41 mouse cellular contexts compared by ENCODE assay signal in genomic region chr1:86376354-86376753, GRCm38 (mm10). TPM values are rescaled to one million over a fixed set of nuclear protein-coding genes. Genes with fewer than 3 reads are reported as not detected.
DNase-seq lines count a peak whose midpoint lies in the region; ATAC-seq and TF ChIP-seq lines count a peak whose summit lies in the region.
"Had no signal": no experiment of that assay in that cellular context is flagged by ENCODE, and none has a peak within 500 bp of the region (broad histone marks: within the 10 kb centered on the region; RNA-seq: fewer than 3 reads in every experiment).

No protein-coding gene starts in this region.

- 70% methylated on average over 5 of the region's 5 CpGs for WGBS in forebrain, postnatal 0 days
- 83% methylated on average over 5 of the region's 5 CpGs for WGBS in forebrain, embryonic 11.5 days
- WGBS in hindbrain, embryonic 16.5 days, result 63% methylated on average over 5 of the region's 5 CpGs
- 83% methylated on average over 5 of the region's 5 CpGs for WGBS in hindbrain, embryonic 11.5 days

- TF ChIP-seq CTCF in forebrain, postnatal 0 days (IDR thresholded peaks at IDR 0.05; ENCODE audit: low read depth), result no peak

- no peak overlapping the region for H3K27ac ChIP-seq in forebrain, postnatal 0 days (ENCODE audit: low read depth, low read length)
- H3K27ac ChIP-seq in forebrain, embryonic 11.5 days (ENCODE audit: low read depth, low read length), result no peak overlapping the region
- H3K27ac ChIP-seq in hindbrain, embryonic 16.5 days (ENCODE audit: low read depth, low read length), result no peak overlapping the region
- no peak overlapping the region for H3K27ac ChIP-seq in hindbrain, embryonic 11.5 days (ENCODE audit: low read depth, low read length)
- H3K27ac ChIP-seq: embryonic facial prominence, embryonic 10.5 days; hindbrain, embryonic 12.5 days; kidney, postnatal 0 days; liver, embryonic 14.5 days; midbrain, embryonic 10.5 days; midbrain, embryonic 15.5 days had no signal

- H3K9me3 ChIP-seq in forebrain, postnatal 0 days (ENCODE audit: low read length), result no peaks in the 10 kb centered on the region
- H3K9me3 ChIP-seq in forebrain, embryonic 11.5 days (ENCODE audit: control insufficient read depth, low read length), result no peaks in the 10 kb centered on the region
- no peaks in the 10 kb centered on the region for H3K9me3 ChIP-seq in hindbrain, embryonic 16.5 days (ENCODE audit: control insufficient read depth, low read length)
- H3K9me3 ChIP-seq in hindbrain, embryonic 11.5 days (ENCODE audit: control insufficient read depth, low read length), result no peaks in the 10 kb centered on the region
- H3K9me3 ChIP-seq: embryonic facial prominence, embryonic 10.5 days; embryonic facial prominence, embryonic 15.5 days; heart, embryonic 15.5 days; hindbrain, embryonic 12.5 days; midbrain, embryonic 10.5 days; midbrain, embryonic 15.5 days had no signal

- no peaks in the 10 kb centered on the region for H3K4me1 ChIP-seq in forebrain, postnatal 0 days (ENCODE audit: insufficient read depth)
- no peaks in the 10 kb centered on the region for H3K4me1 ChIP-seq in forebrain, embryonic 11.5 days (replicated peaks; ENCODE audit: control insufficient read depth, insufficient read depth, low read length)
- H3K4me1 ChIP-seq in hindbrain, embryonic 16.5 days (ENCODE audit: control insufficient read depth, insufficient read depth, low read depth, low read length), result no peaks in the 10 kb centered on the region
- H3K4me1 ChIP-seq in hindbrain, embryonic 11.5 days (replicated peaks; ENCODE audit: control insufficient read depth, insufficient read depth, low read length), result no peaks in the 10 kb centered on the region
- H3K4me1 ChIP-seq: hindbrain, embryonic 12.5 days had no signal

- H3K4me3 ChIP-seq in forebrain, postnatal 0 days (ENCODE audit: low read depth, low read length), result no peak overlapping the region
- no peak overlapping the region for H3K4me3 ChIP-seq in forebrain, embryonic 11.5 days (ENCODE audit: low read depth, low read length)
- no peak overlapping the region for H3K4me3 ChIP-seq in hindbrain, embryonic 16.5 days (ENCODE audit: low read length)
- no peak overlapping the region for H3K4me3 ChIP-seq in hindbrain, embryonic 11.5 days (ENCODE audit: low read depth, low read length)
- H3K4me3 ChIP-seq: embryonic facial prominence, embryonic 10.5 days; embryonic facial prominence, embryonic 15.5 days; heart, adult 2 months; heart, embryonic 15.5 days; hindbrain, embryonic 12.5 days; midbrain, embryonic 10.5 days; midbrain, embryonic 15.5 days had no signal

- no peak for DNase-seq in forebrain, postnatal 0 days
- no peak for DNase-seq in forebrain, embryonic 11.5 days (ENCODE audit: low spot score)
- no peak for DNase-seq in hindbrain, embryonic 11.5 days (ENCODE audit: low spot score)
- DNase-seq in NIH3T3 (ENCODE audit: low read depth), result peak; percentile 25
- peak; percentile 63 for DNase-seq in gonadal fat pad, adult 2 months (ENCODE audit: low read depth)
- no peak for DNase-seq in embryo, embryonic 10.5 days (ENCODE audit: low spot score)
- DNase-seq: cerebellum, adult 2 months; cerebellum, postnatal 14 days; heart, adult 2 months; kidney, adult 8-10 months; kidney, postnatal 4 days; liver; lung, adult 2 months; lung, postnatal 14 days; right cerebral cortex, adult 18-20 months had no signal

- H3K4me2 ChIP-seq in forebrain, postnatal 0 days (ENCODE audit: low read depth), result no peak overlapping the region
- no peak overlapping the region for H3K4me2 ChIP-seq in forebrain, embryonic 11.5 days (ENCODE audit: low read depth, low read length, severe bottlenecking)
- H3K4me2 ChIP-seq in hindbrain, embryonic 16.5 days (ENCODE audit: low read length), result no peak overlapping the region
- H3K4me2 ChIP-seq in hindbrain, embryonic 11.5 days (replicated peaks; ENCODE audit: low read depth, low read length), result no peak overlapping the region
- H3K4me2 ChIP-seq: embryonic facial prominence, embryonic 15.5 days; heart, embryonic 15.5 days; hindbrain, embryonic 12.5 days; midbrain, embryonic 15.5 days had no signal

- no peaks in the 10 kb centered on the region for H3K36me3 ChIP-seq in forebrain, postnatal 0 days (ENCODE audit: insufficient read depth)
- H3K36me3 ChIP-seq in forebrain, embryonic 11.5 days (ENCODE audit: control insufficient read depth, insufficient read depth, low read length), result no peaks in the 10 kb centered on the region
- H3K36me3 ChIP-seq in hindbrain, embryonic 16.5 days (ENCODE audit: control insufficient read depth, insufficient read depth, low read length), result no peaks in the 10 kb centered on the region
- H3K36me3 ChIP-seq in hindbrain, embryonic 11.5 days (ENCODE audit: control insufficient read depth, insufficient read depth, low read length), result no peaks in the 10 kb centered on the region
- H3K36me3 ChIP-seq: embryonic facial prominence, embryonic 10.5 days; embryonic facial prominence, embryonic 15.5 days; heart, embryonic 15.5 days; hindbrain, embryonic 12.5 days; midbrain, embryonic 10.5 days; midbrain, embryonic 15.5 days had no signal

- no peak overlapping the region for H3K9ac ChIP-seq in forebrain, postnatal 0 days
- no peak overlapping the region for H3K9ac ChIP-seq in forebrain, embryonic 11.5 days (ENCODE audit: low read length)
- no peak overlapping the region for H3K9ac ChIP-seq in hindbrain, embryonic 16.5 days (ENCODE audit: low read depth, low read length)
- H3K9ac ChIP-seq in hindbrain, embryonic 11.5 days (ENCODE audit: low read depth, low read length), result no peak overlapping the region
- H3K9ac ChIP-seq: embryonic facial prominence, embryonic 15.5 days; heart, embryonic 15.5 days; hindbrain, embryonic 12.5 days; liver, embryonic 14.5 days; midbrain, embryonic 15.5 days had no signal

- no peaks in the 10 kb centered on the region for H3K27me3 ChIP-seq in forebrain, postnatal 0 days (ENCODE audit: insufficient read depth, low read length)
- H3K27me3 ChIP-seq in forebrain, embryonic 11.5 days (ENCODE audit: control insufficient read depth, insufficient read depth, low read length), result no peaks in the 10 kb centered on the region
- H3K27me3 ChIP-seq in hindbrain, embryonic 16.5 days (replicated peaks; ENCODE audit: control insufficient read depth, insufficient read depth, low read length), result no peaks in the 10 kb centered on the region
- H3K27me3 ChIP-seq in hindbrain, embryonic 11.5 days (ENCODE audit: control insufficient read depth, insufficient read depth, low read length), result no peaks in the 10 kb centered on the region
- H3K27me3 ChIP-seq: CH12.LX; embryonic facial prominence, embryonic 15.5 days; heart, embryonic 15.5 days; hindbrain, embryonic 12.5 days; midbrain, embryonic 15.5 days; Patski had no signal

- ATAC-seq in forebrain, postnatal 0 days, result 0 out of 2 replicates have a peak, but pooled peaks have one; percentile 12
- no peak for ATAC-seq in forebrain, embryonic 11.5 days (replicated peaks; ENCODE audit: low FRiP score)
- ATAC-seq in hindbrain, embryonic 16.5 days, result 0 out of 2 replicates have a peak, but pooled peaks have one; percentile 31
- ATAC-seq in hindbrain, embryonic 11.5 days (ENCODE audit: low FRiP score), result no peak
- no peak for ATAC-seq in granulocyte monocyte progenitor cell, adult 5-6 weeks (replicated peaks; ENCODE audit: poor library complexity, severe bottlenecking)
- ATAC-seq: forebrain, embryonic 14.5 days; intestine, embryonic 16.5 days; midbrain, embryonic 15.5 days; Patski had no signal

RNA-seq across cellular contexts. Expression of gene Ncl, which starts 17.2 kb away (rescaled TPM):
- total RNA-seq in forebrain, postnatal 0 days (2014; rRNA removed), result 35.9 and 50.6 TPM in 2 replicates
- 164 and 210 TPM in 2 replicates for polyA plus RNA-seq in forebrain, postnatal 0 days (2015; fragmentation: Nextera tagmentation; extraction: Ambion mirVana)
- 410 and 411 TPM in 2 replicates for polyA plus RNA-seq in forebrain, embryonic 11.5 days (2014; fragmentation: Nextera tagmentation; extraction: Ambion mirVana)
- polyA plus RNA-seq in hindbrain, embryonic 16.5 days (2015; fragmentation: Nextera tagmentation; extraction: Ambion mirVana), result 205 and 214 TPM in 2 replicates
- 342 and 368 TPM in 2 replicates for polyA plus RNA-seq in hindbrain, embryonic 11.5 days (2014; fragmentation: Nextera tagmentation; extraction: Ambion mirVana)
- polyA plus RNA-seq in gonadal fat pad, adult 2 months (2012; rRNA removed), result 5.8 and 13.1 TPM in 2 replicates
- total RNA-seq in granulocyte monocyte progenitor cell, adult 5-6 weeks (2014; fragmentation: Nextera tagmentation), result 715 and 728 TPM in 2 replicates
- total RNA-seq in granulocyte monocyte progenitor cell, adult 5-6 weeks (2017), result 917 and 958 TPM in 2 replicates

RNA-seq across cellular contexts. Expression of gene Nmur1, which starts 49.7 kb away (rescaled TPM):
- 0.15 and 0.33 TPM in 2 replicates for total RNA-seq in forebrain, postnatal 0 days (2014; rRNA removed)
- 0.17 and 0.19 TPM in 2 replicates for polyA plus RNA-seq in forebrain, postnatal 0 days (2015; fragmentation: Nextera tagmentation; extraction: Ambion mirVana)
- polyA plus RNA-seq in forebrain, embryonic 11.5 days (2014; fragmentation: Nextera tagmentation; extraction: Ambion mirVana), result 0.72 TPM in 1 of 2 replicates, not detected in the other
- 0.13 TPM in 1 of 2 replicates, not detected in the other for polyA plus RNA-seq in hindbrain, embryonic 16.5 days (2015; fragmentation: Nextera tagmentation; extraction: Ambion mirVana)
- polyA plus RNA-seq in hindbrain, embryonic 11.5 days (2014; fragmentation: Nextera tagmentation; extraction: Ambion mirVana), result not detected in 2 replicates
- polyA plus RNA-seq in gonadal fat pad, adult 2 months (2012; rRNA removed), result 0.20 and 0.58 TPM in 2 replicates
- total RNA-seq in granulocyte monocyte progenitor cell, adult 5-6 weeks (2014; fragmentation: Nextera tagmentation), result not detected in 2 replicates
- not detected in 2 replicates for total RNA-seq in granulocyte monocyte progenitor cell, adult 5-6 weeks (2017)
- total RNA-seq: CH12.LX; gastrocnemius, adult 8-10 months; heart, adult 2 months; heart, postnatal 25 days; neutrophil, adult 5-6 weeks had no signal
- polyA plus RNA-seq: embryonic facial prominence, embryonic 15.5 days; forebrain, embryonic 14.5 days; heart, adult 2 months; heart, embryonic 15.5 days; kidney, postnatal 0 days; liver, embryonic 14.5 days; midbrain, embryonic 10.5 days; neural tube, embryonic 11.5 days; Patski had no signal

RNA-seq across cellular contexts. Expression of gene Tex44, which starts 49.8 kb away (rescaled TPM):
- 0.29 TPM in 1 of 2 replicates, not detected in the other for total RNA-seq in forebrain, postnatal 0 days (2014; rRNA removed)
- polyA plus RNA-seq in forebrain, postnatal 0 days (2015; fragmentation: Nextera tagmentation; extraction: Ambion mirVana), result not detected in 2 replicates
- not detected in 2 replicates for polyA plus RNA-seq in forebrain, embryonic 11.5 days (2014; fragmentation: Nextera tagmentation; extraction: Ambion mirVana)
- not detected in 2 replicates for polyA plus RNA-seq in hindbrain, embryonic 16.5 days (2015; fragmentation: Nextera tagmentation; extraction: Ambion mirVana)
- polyA plus RNA-seq in hindbrain, embryonic 11.5 days (2014; fragmentation: Nextera tagmentation; extraction: Ambion mirVana), result 0.15 TPM in 1 of 2 replicates, not detected in the other
- polyA plus RNA-seq in gonadal fat pad, adult 2 months (2012; rRNA removed), result 0.78 and 1.3 TPM in 2 replicates
- total RNA-seq in granulocyte monocyte progenitor cell, adult 5-6 weeks (2014; fragmentation: Nextera tagmentation), result not detected in 2 replicates
- total RNA-seq in granulocyte monocyte progenitor cell, adult 5-6 weeks (2017), result not detected in 2 replicates
- total RNA-seq: CH12.LX; ES-E14; gastrocnemius, adult 8-10 months; heart, adult 2 months; heart, postnatal 25 days; left cerebral cortex, postnatal 14 days; megakaryocyte progenitor cell, adult 5-6 weeks; neutrophil, adult 5-6 weeks had no signal
- polyA plus RNA-seq: C2C12; cerebellum, adult 2 months; cortical plate, adult 2 months; embryonic facial prominence, embryonic 10.5 days; embryonic facial prominence, embryonic 15.5 days; forebrain, embryonic 14.5 days; frontal cortex, adult 2 months; heart, embryonic 15.5 days; hindbrain, embryonic 12.5 days; intestine, embryonic 16.5 days; kidney, postnatal 0 days; limb, embryonic 11.5 days; liver, embryonic 14.5 days; midbrain, embryonic 15.5 days; neural tube, embryonic 11.5 days; Patski; spleen, adult 2 months had no signal

Comparison
In these comparisons a context has a peak if more than half of its experiments do, and no peak if none do; other contexts are left out.
1. ATAC-seq: peak in forebrain, postnatal 0 days (single experiment) and hindbrain, embryonic 16.5 days (single experiment); none in forebrain, embryonic 11.5 days (single experiment), hindbrain, embryonic 11.5 days (single experiment) and granulocyte monocyte progenitor cell, adult 5-6 weeks (single experiment).
2. DNase-seq: peak in NIH3T3 (single experiment) and gonadal fat pad, adult 2 months (single experiment); none in forebrain, postnatal 0 days (single experiment), forebrain, embryonic 11.5 days (single experiment), hindbrain, embryonic 11.5 days (single experiment) and embryo, embryonic 10.5 days (single experiment).
3. RNA of gene Ncl, which starts 17.2 kb away (polyA plus RNA-seq): 410 to 411 TPM in forebrain, embryonic 11.5 days, 342 to 368 TPM in hindbrain, embryonic 11.5 days, 164 to 210 TPM in forebrain, postnatal 0 days and 205 to 214 TPM in hindbrain, embryonic 16.5 days; 5.8 to 13.1 TPM in gonadal fat pad, adult 2 months; every median in the first group is over 10 times any median in the second.